25 mouse cellular contexts compared by ENCODE assay signal in the genomic region with DNA sequence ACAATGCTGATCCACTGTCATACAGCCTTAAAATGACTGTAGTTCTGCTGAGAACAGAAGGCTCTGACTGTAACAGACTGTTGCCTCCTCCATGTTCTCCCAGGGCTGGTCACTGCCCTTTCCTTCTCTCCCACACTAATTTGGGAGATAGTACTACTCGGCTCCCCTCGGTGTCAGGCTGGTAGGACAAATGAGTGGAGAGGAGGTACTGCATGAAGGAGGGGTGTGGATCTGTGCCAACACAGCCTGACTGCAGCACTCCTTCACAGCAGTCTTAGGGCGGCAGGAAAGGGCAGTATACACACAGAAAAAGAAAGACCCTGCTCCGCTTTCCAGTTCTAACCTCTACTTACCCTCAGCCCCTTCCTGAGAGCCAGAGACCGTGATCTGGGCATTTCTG. TPM values are rescaled to one million over a fixed set of nuclear protein-coding genes. Genes with fewer than 3 reads are reported as not detected.
"Had no signal": no experiment of that assay in that cellular context is flagged by ENCODE, and none has a peak within 500 bp of the region (broad histone marks: within the 10 kb centered on the region; RNA-seq: fewer than 3 reads in every experiment).

No protein-coding gene starts in this region.

- DNase-seq: lung, adult 18-20 months; lung, embryonic 14.5 days; lung, postnatal 10 days; lung, postnatal 4 days; midbrain, embryonic 14.5 days; retina, postnatal 1 day; right cerebral cortex, adult 18-20 months; right cerebral cortex, postnatal 25 days; right cerebral cortex, postnatal 4 days; spleen, adult 18-20 months; thymus, adult 18-20 months; thymus, postnatal 25 days; thymus, postnatal 4 days had no signal

- H3K27ac ChIP-seq: liver, embryonic 12.5 days; liver, embryonic 14.5 days; midbrain, embryonic 10.5 days; midbrain, embryonic 12.5 days; neural tube, embryonic 13.5 days; neural tube, embryonic 15.5 days had no signal

- H3K27me3 ChIP-seq: liver, embryonic 12.5 days; midbrain, embryonic 12.5 days; neural tube, embryonic 13.5 days; neural tube, embryonic 15.5 days had no signal

- ATAC-seq: liver, embryonic 12.5 days; midbrain, embryonic 16.5 days had no signal

- H3K4me1 ChIP-seq: liver, embryonic 12.5 days; midbrain, embryonic 10.5 days; midbrain, embryonic 12.5 days; neural tube, embryonic 13.5 days; neural tube, embryonic 15.5 days had no signal

- H3K9me3 ChIP-seq: liver, embryonic 12.5 days; neural tube, embryonic 13.5 days; neural tube, embryonic 15.5 days had no signal

- H3K4me3 ChIP-seq: liver, embryonic 12.5 days; midbrain, embryonic 10.5 days; midbrain, embryonic 12.5 days; myocyte; neural tube, embryonic 13.5 days; neural tube, embryonic 15.5 days had no signal

RNA-seq across cellular contexts. Expression of a gene that starts 39.8 kb away (rescaled TPM):
- polyA plus RNA-seq: lung, embryonic 14.5 days; lung, embryonic 16.5 days; midbrain, embryonic 12.5 days; myocyte; neural tube, embryonic 11.5 days; stomach, embryonic 14.5 days; urinary bladder, adult 2 months had no signal
